Mouse (Mus musculus) intestine, embryonic 15.5 days (tissue): ENCODE data around the gene Bloc1s4. TPM values are rescaled to one million over a fixed set of nuclear protein-coding genes. Genes with fewer than 3 reads are reported as not detected.

Experiments
- ATAC-seq: fragments of 200-750 bp; cut with Nextera tagmentation; 2 replicates; pipeline ENCODE4 v1.8.0; 2017; ENCODE audit warnings: moderate TSS enrichment, moderate library complexity
- H3K27ac ChIP-seq: fragments of 300-500 bp; sonication (generic); 2 replicates; pipeline ENCODE4 v1.5.1; 2015; ENCODE audit warnings: mild to moderate bottlenecking, inconsistent platforms
- H3K27me3 ChIP-seq: fragments of 300-500 bp; sonication (generic); replicated peaks from 2 replicates; pipeline ENCODE4 v1.6.1; 2015; ENCODE audit warnings: inconsistent platforms
- H3K36me3 ChIP-seq: fragments of 300-500 bp; sonication (generic); 2 replicates; pipeline ENCODE4 v1.6.1; 2015; ENCODE audit warnings: inconsistent platforms
- H3K4me1 ChIP-seq: fragments of 300-500 bp; sonication (generic); replicated peaks from 2 replicates; pipeline ENCODE4 v1.6.1; 2015; ENCODE audit warnings: inconsistent platforms
- H3K4me2 ChIP-seq: fragments of 300-500 bp; sonication (generic); replicated peaks from 2 replicates; pipeline ENCODE4 v1.6.1; 2015; ENCODE audit warnings: mild to moderate bottlenecking, inconsistent platforms
- H3K4me3 ChIP-seq: fragments of 300-500 bp; sonication (generic); replicated peaks from 2 replicates; pipeline ENCODE4 v1.5.1; 2015; ENCODE audit warnings: inconsistent platforms
- H3K9ac ChIP-seq: fragments of 300-500 bp; sonication (generic); 2 replicates; pipeline ENCODE4 v1.6.1; 2015; ENCODE audit warnings: inconsistent platforms
- H3K9me3 ChIP-seq: fragments of 300-500 bp; sonication (generic); 2 replicates; pipeline ENCODE4 v1.6.1; 2016; ENCODE audit warnings: inconsistent platforms
- WGBS: fragments of 180-500 bp; shearing (Covaris S2); methylation state at CpG from one replicate; pipeline ENCODE4 v1.1.7; 2015; 5-methylcytosine and 5-hydroxymethylcytosine counted together
- polyA plus RNA-seq: library from polyadenylated mRNA; unstranded; fragments of >200 nt; fragmentation: Nextera tagmentation; extraction: Ambion mirVana; gene quantifications from 2 replicates; pipeline ENCODE4 v1.2.1, GENCODE M21; 2015

The Bloc1s4 gene
- polyA plus RNA-seq, 1 experiment from 2014 or later: 21.8 TPM

GRCm38 (mm10) chr5:36724274-36724673 lies 24.2 kb downstream of the Bloc1s4 start:
- Histone ChIP-seq H3K27ac (0 out of 2 replicates have a peak overlapping the region, but pooled peaks have one; percentile 13), H3K9me3 (no peaks in the 10 kb centered on the region), H3K9ac (no peak overlapping the region), H3K36me3 (no peaks in the 10 kb centered on the region), H3K4me2 (no peak overlapping the region), H3K4me1 (peaks cover 9% of the 10 kb centered on the region), H3K4me3 (no peak overlapping the region), H3K27me3 (no peaks in the 10 kb centered on the region)
- ATAC-seq: peak; percentile 48
- 53% methylated on average over 7 of the region's 7 CpGs for WGBS

- WGBS: 81% methylated on average over 9 of the region's 9 CpGs
- Histone ChIP-seq H3K36me3 (no peaks in the 10 kb centered on the region), H3K9me3 (no peaks in the 10 kb centered on the region), H3K4me3 (no peak overlapping the region), H3K27me3 (no peaks in the 10 kb centered on the region), H3K9ac (no peak overlapping the region), H3K4me2 (no peak overlapping the region), H3K27ac (no peak overlapping the region), H3K4me1 (peaks cover 4% of the 10 kb centered on the region)
- ATAC-seq: no peak
Observed at GRCm38 (mm10) chr5:36723356-36723755, 25.1 kb downstream of the Bloc1s4 start.

GRCm38 (mm10) chr5:36722415-36722856 lies 26.0 kb downstream of the Bloc1s4 start:
- H3K27me3 ChIP-seq: no peaks in the 10 kb centered on the region
- 77% methylated on average over 6 of the region's 6 CpGs for WGBS
- no peaks in the 10 kb centered on the region for H3K9me3 ChIP-seq
- H3K36me3 ChIP-seq: no peaks in the 10 kb centered on the region
- H3K4me3 ChIP-seq: no peak overlapping the region
- no peak overlapping the region for H3K4me2 ChIP-seq
- no peak for ATAC-seq
- no peak overlapping the region for H3K9ac ChIP-seq
- H3K27ac ChIP-seq: no peak overlapping the region
- H3K4me1 ChIP-seq: peaks cover 4% of the 10 kb centered on the region

- H3K27ac ChIP-seq: no peak overlapping the region
- no peaks in the 10 kb centered on the region for H3K9me3 ChIP-seq
- 53% methylated on average over 5 of the region's 5 CpGs for WGBS
- H3K4me2 ChIP-seq: no peak overlapping the region
- no peak overlapping the region for H3K9ac ChIP-seq
- no peaks in the 10 kb centered on the region for H3K27me3 ChIP-seq
- ATAC-seq: peak; percentile 55; the same call in 1 of the 2 replicates
- H3K4me3 ChIP-seq: no peak overlapping the region
- H3K36me3 ChIP-seq: no peaks in the 10 kb centered on the region
- no peaks in the 10 kb centered on the region; the same call in 1 of the 2 replicates for H3K4me1 ChIP-seq
Observed at GRCm38 (mm10) chr5:36720710-36721375, 27.6 kb downstream of the Bloc1s4 start.

- 89% methylated on average over 5 of the region's 5 CpGs for WGBS
- H3K9ac ChIP-seq: no peak overlapping the region
- no peaks in the 10 kb centered on the region for H3K9me3 ChIP-seq
- no peak overlapping the region for H3K27ac ChIP-seq
- ATAC-seq: no peak
- no peaks in the 10 kb centered on the region for H3K27me3 ChIP-seq
- no peaks in the 10 kb centered on the region for H3K4me1 ChIP-seq
- H3K36me3 ChIP-seq: no peaks in the 10 kb centered on the region
- no peak overlapping the region for H3K4me2 ChIP-seq
- H3K4me3 ChIP-seq: no peak overlapping the region
Observed at GRCm38 (mm10) chr5:36720219-36720618, 28.2 kb downstream of the Bloc1s4 start.

GRCm38 (mm10) chr5:36719601-36720000 lies 28.8 kb downstream of the Bloc1s4 start:
- H3K27ac ChIP-seq: no peak overlapping the region
- 87% methylated on average over 3 of the region's 3 CpGs for WGBS
- no peak overlapping the region for H3K9ac ChIP-seq
- no peaks in the 10 kb centered on the region for H3K27me3 ChIP-seq
- H3K4me1 ChIP-seq: 0 out of 2 replicates have a peak, but pooled peaks cover 4% of the 10 kb centered on the region
- no peak overlapping the region for H3K4me2 ChIP-seq
- H3K4me3 ChIP-seq: no peak overlapping the region
- no peak for ATAC-seq
- no peaks in the 10 kb centered on the region for H3K9me3 ChIP-seq
- no peaks in the 10 kb centered on the region for H3K36me3 ChIP-seq

- H3K36me3 ChIP-seq: no peaks in the 10 kb centered on the region
- H3K4me1 ChIP-seq: 0 out of 2 replicates have a peak, but pooled peaks cover 6% of the 10 kb centered on the region
- no peak overlapping the region for H3K4me2 ChIP-seq
- H3K9ac ChIP-seq: no peak overlapping the region
- no peaks in the 10 kb centered on the region for H3K27me3 ChIP-seq
- no peak overlapping the region for H3K27ac ChIP-seq
- ATAC-seq: no peak
- H3K9me3 ChIP-seq: no peaks in the 10 kb centered on the region
- WGBS: 80% methylated on average over 5 of the region's 5 CpGs
- no peak overlapping the region for H3K4me3 ChIP-seq
Observed at GRCm38 (mm10) chr5:36719135-36719534, 29.3 kb downstream of the Bloc1s4 start.

GRCm38 (mm10) chr5:36717889-36718288 lies 30.6 kb downstream of the Bloc1s4 start:
- no peaks in the 10 kb centered on the region for H3K36me3 ChIP-seq
- WGBS: 67% methylated on average over 3 of the region's 3 CpGs
- H3K27ac ChIP-seq: no peak overlapping the region
- H3K4me2 ChIP-seq: no peak overlapping the region
- H3K4me1 ChIP-seq: peaks cover 16% of the 10 kb centered on the region; the same call in 1 of the 2 replicates
- no peak overlapping the region for H3K9ac ChIP-seq
- no peaks in the 10 kb centered on the region for H3K9me3 ChIP-seq
- ATAC-seq: no peak
- no peaks in the 10 kb centered on the region for H3K27me3 ChIP-seq
- no peak overlapping the region for H3K4me3 ChIP-seq

GRCm38 (mm10) chr5:36716816-36717215 lies 31.6 kb downstream of the Bloc1s4 start:
- H3K4me1 ChIP-seq: peaks cover 26% of the 10 kb centered on the region; the same call in 1 of the 2 replicates
- 59% methylated on average over 2 of the region's 2 CpGs for WGBS
- H3K4me2 ChIP-seq: no peak overlapping the region
- no peak overlapping the region for H3K27ac ChIP-seq
- H3K36me3 ChIP-seq: no peaks in the 10 kb centered on the region
- H3K4me3 ChIP-seq: no peak overlapping the region
- H3K9me3 ChIP-seq: no peaks in the 10 kb centered on the region
- no peaks in the 10 kb centered on the region for H3K27me3 ChIP-seq
- H3K9ac ChIP-seq: no peak overlapping the region
- no peak for ATAC-seq

GRCm38 (mm10) chr5:36714832-36715231 lies 33.6 kb downstream of the Bloc1s4 start:
- 70% methylated on average over 3 of the region's 3 CpGs for WGBS
- no peak overlapping the region for H3K4me2 ChIP-seq
- no peak overlapping the region for H3K4me3 ChIP-seq
- no peaks in the 10 kb centered on the region for H3K36me3 ChIP-seq
- H3K27ac ChIP-seq: no peak overlapping the region
- H3K4me1 ChIP-seq: peaks cover 28% of the 10 kb centered on the region; the same call in 1 of the 2 replicates
- H3K9ac ChIP-seq: no peak overlapping the region
- no peak for ATAC-seq
- no peaks in the 10 kb centered on the region for H3K9me3 ChIP-seq
- no peaks in the 10 kb centered on the region for H3K27me3 ChIP-seq

GRCm38 (mm10) chr5:36713693-36714092 lies 34.8 kb downstream of the Bloc1s4 start:
- Histone ChIP-seq H3K4me3 (no peak overlapping the region), H3K36me3 (no peaks in the 10 kb centered on the region), H3K27ac (peak overlapping the region; percentile 89; the same call in 1 of the 2 replicates), H3K4me2 (0 out of 2 replicates have a peak overlapping the region, but pooled peaks have one; percentile 71), H3K9ac (no peak overlapping the region; the same call in 1 of the 2 replicates), H3K27me3 (no peaks in the 10 kb centered on the region), H3K4me1 (peaks cover 28% of the 10 kb centered on the region; the same call in 1 of the 2 replicates), H3K9me3 (no peaks in the 10 kb centered on the region)
- ATAC-seq: peak; percentile 18
- WGBS: 67% methylated on average over 6 of the region's 6 CpGs

GRCm38 (mm10) chr5:36712553-36713534 lies 35.6 kb downstream of the Bloc1s4 start:
- peak overlapping the region; percentile 44 for H3K9ac ChIP-seq
- H3K27ac ChIP-seq: peak overlapping the region; percentile 89
- 4% methylated on average over 31 of the region's 31 CpGs for WGBS
- peaks cover 28% of the 10 kb centered on the region; the same call in 1 of the 2 replicates for H3K4me1 ChIP-seq
- no peaks in the 10 kb centered on the region for H3K9me3 ChIP-seq
- H3K4me3 ChIP-seq: peak overlapping the region; percentile 34
- peak; percentile 98 for ATAC-seq
- H3K4me2 ChIP-seq: peak overlapping the region; percentile 71
- no peaks in the 10 kb centered on the region for H3K27me3 ChIP-seq
- no peaks in the 10 kb centered on the region for H3K36me3 ChIP-seq
